Mouse (Mus musculus) hindlimb bud, embryonic 11.5 days (tissue): ENCODE data around the gene Mfsd2a.
"Not testable (repeated sequence)": the region's sequence is repeated elsewhere in the genome, so short reads cannot be mapped to it uniquely, and the experiment has no call there.

ENCODE experiments used
- DNase-seq: peaks from one replicate; pipeline ENCODE4 v3.0.0-alpha.2; 2012; ENCODE audit warnings: low read depth, low spot score; ENCODE audit errors: extremely low spot score

The Mfsd2a gene

DNA sequence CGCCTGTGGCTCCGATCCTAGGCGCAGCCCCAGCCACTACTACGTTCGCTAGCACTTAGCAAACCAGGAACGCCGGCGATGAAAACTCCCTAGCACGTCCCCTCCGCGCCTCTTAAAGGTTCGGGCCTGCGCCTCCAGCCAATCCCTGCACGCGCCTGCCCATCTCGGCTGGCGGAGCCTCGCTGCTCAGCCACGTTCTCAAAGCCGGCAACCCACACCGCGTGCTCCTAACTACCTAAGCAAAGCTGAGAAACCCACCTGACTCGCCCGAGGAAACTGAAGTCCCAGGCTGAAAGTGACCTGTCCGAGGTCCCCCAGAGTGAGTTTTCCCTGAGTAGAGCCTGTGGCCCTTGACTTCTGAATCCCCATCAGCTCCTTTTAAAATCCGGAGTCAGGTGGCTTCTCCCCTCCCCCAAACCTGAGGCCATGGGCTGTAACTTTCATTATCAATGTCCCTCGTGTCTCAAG lies at the start of gene Mfsd2a:
Gene Mfsd2a, minus strand, starts transcription at position 89 of the 468 bp plus-strand sequence.
- no peak for DNase-seq

DNA sequence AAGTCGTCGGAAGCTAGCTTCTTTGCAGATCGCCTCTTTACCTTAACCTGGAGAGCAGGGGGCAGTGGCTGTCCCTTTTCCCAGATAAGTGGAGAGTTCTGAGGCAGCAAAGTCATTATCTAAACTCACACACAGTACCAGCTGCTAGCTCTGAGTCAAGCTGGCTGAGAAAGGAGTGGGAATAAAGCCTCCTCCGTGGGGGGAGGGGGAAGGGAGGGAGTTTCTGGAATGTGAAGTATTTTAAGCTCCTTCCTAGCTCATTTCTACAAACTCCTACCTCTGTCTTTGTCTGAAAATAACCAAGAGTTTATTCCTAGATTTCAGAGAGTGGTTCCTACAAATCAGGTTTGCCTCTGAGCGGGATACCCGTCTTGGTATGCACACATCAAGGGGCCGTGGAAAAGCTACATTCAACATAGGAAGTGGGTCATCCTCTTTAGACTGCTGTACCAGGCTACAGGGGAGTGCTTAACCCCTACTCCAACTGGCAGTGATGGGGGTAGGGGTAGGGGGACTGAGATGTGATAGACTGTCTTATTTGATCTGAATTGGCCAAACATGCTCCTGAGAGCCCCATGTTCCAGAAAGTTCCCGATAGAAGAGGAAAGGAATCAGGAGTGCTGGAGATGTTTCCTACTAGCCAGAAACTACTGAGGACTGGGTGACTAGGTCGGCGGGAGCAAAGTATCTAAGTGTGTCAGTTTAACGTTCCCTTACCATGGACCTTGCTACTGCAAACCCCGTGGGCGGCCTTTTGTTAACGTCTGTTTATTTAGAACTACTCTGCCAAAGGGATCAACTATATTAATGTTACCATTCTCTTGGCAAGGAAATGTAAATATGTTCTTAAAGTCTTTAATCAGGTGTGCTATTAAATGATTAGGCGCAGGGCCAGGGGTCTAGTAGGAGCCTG lies 44.3 kb upstream of the Mfsd2a start:
- no peak for DNase-seq

GRCm38 (mm10) chr4:123000617-123001342 lies 39.8 kb upstream of the Mfsd2a start:
- no peak for DNase-seq

- no peak for DNase-seq
These were observed 39.1 kb upstream of the Mfsd2a start for GRCm38 (mm10) chr4:123000130-123000529.

DNA sequence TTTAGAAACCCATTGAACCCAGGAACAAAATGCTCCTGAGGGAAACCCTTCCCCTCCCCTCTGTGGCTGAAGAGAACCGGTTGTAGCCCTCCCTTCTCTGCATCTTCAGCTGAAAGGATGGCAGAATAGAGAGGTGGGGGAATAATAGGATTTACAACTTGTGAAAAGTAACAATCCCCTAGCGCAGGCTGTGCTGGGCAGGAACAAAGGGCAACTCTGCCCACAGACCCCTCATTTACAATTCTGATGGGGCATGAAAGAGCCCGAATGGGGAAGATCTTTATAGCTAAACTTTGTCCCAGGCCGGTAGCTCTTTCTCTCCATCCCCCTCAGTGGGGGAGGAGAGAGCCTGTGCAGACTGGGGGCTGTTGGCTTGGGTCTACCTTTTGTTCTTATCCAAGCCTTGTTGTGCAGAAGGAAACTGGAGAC lies 38.3 kb upstream of the Mfsd2a start:
- DNase-seq: no peak

GRCm38 (mm10) chr4:122998537-122999262 lies 37.7 kb upstream of the Mfsd2a start:
- no peak for DNase-seq

DNA sequence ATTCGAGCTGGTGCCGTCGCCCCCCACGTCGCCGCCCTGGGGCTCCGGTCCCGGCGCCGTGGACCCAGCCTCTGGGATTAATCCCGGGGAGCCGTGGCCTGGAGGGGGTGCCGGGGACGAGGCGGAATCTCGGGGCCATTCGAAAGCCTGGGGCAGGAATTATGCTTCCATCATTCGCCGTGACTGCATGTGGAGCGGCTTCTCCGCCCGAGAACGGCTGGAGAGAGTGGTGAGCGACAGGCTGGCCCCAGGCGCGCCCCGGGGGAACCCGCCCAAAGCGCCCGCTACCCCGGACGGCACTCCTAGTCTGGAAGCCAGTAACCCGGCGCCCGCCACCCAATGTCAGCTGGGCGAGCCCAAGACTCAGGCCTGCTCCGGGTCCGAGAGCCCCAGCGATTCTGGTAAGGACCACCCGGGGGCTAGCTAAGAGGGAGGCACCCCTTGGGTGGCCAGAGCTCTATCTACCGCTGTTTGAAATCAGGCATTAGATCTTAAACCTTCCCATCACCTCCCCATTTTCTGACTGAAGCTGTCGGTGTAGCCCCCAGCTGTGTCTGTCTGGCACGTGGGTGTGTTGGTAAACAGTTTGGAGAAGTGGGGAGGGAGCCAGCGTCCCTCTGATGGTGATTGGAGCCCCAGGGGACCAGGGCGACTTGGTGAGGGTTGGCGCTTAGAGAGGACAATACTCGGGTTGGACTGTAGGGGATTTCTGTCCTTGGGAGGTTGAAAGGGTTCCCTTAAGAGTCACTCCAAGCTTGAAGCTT lies 35.8 kb upstream of the Mfsd2a start:
- DNase-seq: no peak

DNA sequence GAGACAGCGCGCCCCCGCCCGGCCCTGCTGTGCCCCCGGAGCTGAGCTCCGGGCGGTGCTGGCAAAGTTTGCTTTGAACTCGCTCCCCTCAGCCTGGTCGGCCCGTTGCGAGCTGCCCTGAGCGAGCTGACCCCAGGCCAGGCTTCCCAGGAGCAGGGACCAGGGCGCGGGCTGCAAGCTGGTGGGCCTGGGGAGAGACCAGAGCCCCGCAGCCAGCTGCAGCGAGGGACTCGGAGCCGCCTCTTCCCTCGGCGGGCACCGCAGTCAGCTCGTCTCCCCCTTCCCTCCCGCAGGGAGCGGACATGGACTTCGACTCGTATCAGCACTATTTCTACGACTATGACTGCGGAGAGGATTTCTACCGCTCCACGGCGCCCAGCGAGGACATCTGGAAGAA lies 35.2 kb upstream of the Mfsd2a start:
- no peak for DNase-seq

- no peak for DNase-seq
These were observed 34.6 kb upstream of the Mfsd2a start, which contains the start of gene Mycl for GRCm38 (mm10) chr4:122995404-122996220. Gene Mycl, plus strand, starts transcription at chr4:122995652.

GRCm38 (mm10) chr4:122992276-122992675 lies 31.3 kb upstream of the Mfsd2a start:
- DNase-seq: no peak

DNA sequence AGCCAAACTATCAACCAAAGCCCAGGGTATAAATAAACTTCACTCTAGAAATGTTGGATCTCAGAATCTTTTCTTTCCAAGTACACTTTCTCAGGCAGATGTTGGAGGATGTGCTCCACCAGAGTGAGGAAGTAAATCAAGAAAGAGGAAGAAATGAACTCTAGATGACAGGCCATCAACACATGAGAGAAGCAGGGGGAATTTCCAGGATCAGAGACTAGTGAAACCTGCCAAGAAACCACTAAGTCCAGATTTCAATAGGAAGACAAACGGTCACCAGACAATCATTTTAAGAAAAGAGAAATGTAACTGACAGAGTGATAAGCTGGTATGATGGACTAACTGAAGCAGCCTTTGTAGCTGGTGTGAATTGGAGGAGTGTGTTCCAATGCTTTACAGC lies 30.2 kb upstream of the Mfsd2a start:
- no peak for DNase-seq

- not testable (repeated sequence) for DNase-seq
These were observed 27.0 kb upstream of the Mfsd2a start for GRCm38 (mm10) chr4:122988004-122988403.

DNA sequence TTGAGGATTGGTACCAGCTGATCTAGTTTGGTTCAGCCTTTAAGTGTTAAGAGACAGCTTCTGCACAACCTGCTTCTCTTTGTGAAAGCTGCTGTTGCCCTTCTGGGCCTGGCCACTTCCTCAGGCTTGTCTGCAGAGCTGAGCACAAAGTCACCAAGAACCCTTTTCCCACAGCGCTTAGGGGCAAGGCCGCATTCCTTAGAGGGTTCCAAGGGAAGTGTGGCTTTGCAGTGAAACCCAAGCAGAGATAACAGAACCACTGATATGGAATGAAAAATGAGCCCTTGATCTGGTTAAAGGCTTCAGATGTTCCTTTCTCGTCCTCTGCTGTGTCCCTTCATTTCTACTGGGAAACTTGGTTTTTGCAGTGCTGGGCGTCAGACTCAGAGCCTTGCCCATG lies 26.4 kb upstream of the Mfsd2a start:
- DNase-seq: no peak

DNA sequence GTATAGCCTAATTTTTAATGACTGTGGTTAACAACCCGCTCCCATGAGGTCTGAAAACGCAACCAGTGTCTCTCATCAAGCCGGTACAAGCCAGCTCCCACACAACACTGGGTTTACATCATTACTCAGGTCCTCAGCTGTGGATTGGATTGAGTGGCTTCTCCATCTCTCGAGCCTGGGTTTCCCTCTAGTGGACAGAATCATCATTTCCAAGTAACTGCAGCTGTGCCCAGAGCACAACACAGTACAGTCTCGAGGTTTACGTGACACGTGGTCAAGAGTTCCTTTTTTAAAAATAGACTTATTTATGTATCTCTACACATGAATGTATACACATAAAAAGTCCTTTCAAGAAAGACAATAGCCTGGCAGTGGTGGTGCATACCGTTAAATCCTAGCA lies 24.1 kb upstream of the Mfsd2a start:
- no peak for DNase-seq

DNA sequence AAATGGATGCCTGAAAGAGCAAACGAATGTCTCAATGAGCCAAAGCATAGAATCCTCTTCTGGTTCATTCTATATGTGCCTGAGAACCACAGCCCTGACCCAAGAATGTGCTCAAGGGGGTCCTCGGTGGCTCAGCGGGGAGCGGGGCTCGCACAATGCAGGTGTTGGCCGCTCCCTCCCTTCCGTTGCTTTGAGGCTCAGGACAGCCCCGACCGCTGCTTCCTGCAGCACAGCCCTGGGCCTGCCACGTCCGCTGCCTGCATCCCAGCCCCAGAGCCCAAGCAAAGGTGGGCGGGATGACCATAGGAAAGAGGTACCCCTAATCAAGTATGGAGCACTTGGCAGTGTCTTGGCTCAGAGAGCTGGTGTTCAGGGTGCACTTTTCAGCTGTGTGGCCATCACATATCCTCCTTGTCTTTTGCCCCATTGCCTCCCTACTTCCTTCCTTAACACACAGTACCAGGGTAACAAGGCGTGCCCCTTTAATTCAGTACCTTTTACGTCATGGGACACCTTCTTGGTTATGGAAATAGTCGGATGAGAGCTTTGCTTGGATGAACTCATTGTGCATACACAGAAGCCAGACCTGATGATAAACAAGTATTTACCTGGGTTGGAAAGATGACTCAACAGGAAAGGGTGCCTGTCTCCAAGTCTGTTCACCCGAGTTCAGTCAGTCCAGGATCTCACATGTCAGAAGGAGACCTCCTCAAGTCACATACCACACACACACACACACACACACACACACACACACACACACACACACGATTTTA lies 22.7 kb upstream of the Mfsd2a start:
- DNase-seq: no peak

- no peak for DNase-seq
These were observed 21.5 kb upstream of the Mfsd2a start for GRCm38 (mm10) chr4:122982537-122982936.

DNA sequence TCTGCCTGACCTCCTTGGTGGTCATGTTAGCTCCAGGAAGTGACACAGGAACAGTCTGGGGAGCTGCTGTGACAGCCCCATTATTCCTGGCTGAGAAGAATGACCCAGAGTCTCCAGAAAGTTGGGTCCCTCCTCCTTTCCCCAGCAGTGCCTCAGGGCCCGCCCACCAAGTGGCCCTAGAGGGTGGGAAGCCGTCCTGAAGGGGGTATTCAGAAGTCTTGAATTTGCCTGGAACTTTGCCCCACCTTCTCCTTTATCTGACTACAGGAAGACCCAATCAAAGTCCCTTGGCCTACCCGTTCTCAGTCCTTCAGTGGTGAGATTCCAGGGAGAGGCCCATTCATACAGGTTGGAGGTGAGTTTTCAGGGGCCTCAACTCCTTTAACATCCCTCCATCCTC lies 20.9 kb upstream of the Mfsd2a start:
- DNase-seq: no peak

GRCm38 (mm10) chr4:122981238-122981637 lies 20.2 kb upstream of the Mfsd2a start:
- DNase-seq: no peak

DNA sequence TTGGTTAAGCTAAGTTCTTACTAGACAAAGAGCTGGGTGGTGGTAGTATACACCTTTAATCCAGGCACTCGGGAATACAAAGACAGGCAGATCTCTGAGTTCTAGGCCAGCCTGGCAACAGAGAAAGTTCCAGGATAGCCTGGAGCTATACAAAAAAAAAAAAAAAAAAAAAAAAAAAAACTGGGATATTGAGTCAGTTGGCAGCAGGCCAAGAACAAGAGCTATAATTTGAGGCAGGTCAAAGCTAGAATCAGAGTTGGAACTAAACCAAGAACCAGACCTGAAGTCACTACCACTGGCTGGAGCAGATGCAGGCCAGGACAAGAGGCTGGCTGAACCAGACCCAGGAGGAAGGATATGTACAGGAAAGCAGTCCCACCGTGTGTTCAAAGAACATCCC lies 19.7 kb upstream of the Mfsd2a start:
- no peak for DNase-seq
